Mouse (Mus musculus): ENCODE results near the gene Orc5. TPM values are rescaled to one million over a fixed set of nuclear protein-coding genes. Genes with fewer than 3 reads are reported as not detected.
A peak's percentile ranks its signal among the peaks of the same experiment; 100 is the strongest.

Gene Orc5
- polyA plus RNA-seq (2014; fragmentation: Nextera tagmentation; extraction: Ambion mirVana), result 37.9 and 39.1 TPM in 2 replicates

DNA sequence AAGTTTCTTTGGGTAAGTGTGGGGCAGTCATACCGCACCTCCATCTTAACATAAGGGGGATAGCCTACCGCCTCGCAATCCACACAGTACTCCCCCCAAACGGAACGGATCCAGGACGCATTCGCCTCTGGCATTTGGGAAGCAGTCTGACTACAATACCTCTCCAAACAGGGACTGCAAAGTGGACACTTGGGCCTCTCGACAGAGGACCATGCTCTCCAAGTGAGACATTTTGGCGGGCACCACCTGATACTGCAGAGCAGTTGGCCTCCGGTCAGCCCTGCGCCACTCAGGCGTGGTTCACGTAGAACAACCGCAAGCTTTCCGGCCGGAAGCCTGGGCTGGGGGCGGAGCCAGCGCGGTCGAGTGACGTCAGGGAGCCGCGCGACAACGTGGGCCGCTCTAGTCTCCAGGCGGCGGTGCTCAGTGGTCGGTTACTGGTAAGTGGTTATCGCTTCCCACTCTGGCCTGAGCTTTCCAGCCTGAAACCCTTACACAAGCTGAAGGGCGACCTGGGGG is at the start of gene Orc5:
Gene Orc5 (minus strand): TSS at position 397 of the 519 bp plus-strand sequence.
- Histone ChIP-seq H3K36me3 (ENCODE audit: control insufficient read depth, insufficient read depth, low read length) (peaks cover 10% of the 10 kb centered on the region; the same call in 1 of the 2 replicates), H3K4me2 (peak within 1 kb of the TSS; percentile 71), H3K4me3 (ENCODE audit: low read depth, low read length) (peak within 1 kb of the TSS; percentile 55), H3K4me1 (ENCODE audit: control insufficient read depth, insufficient read depth, low read length) (peaks cover 4% of the 10 kb centered on the region; the same call in 1 of the 2 replicates), H3K9ac (ENCODE audit: low read depth, low read length) (peak within 1 kb of the TSS; percentile 72), H3K27ac (ENCODE audit: low read depth, low read length) (peak within 1 kb of the TSS; percentile 60), H3K27me3 (ENCODE audit: control insufficient read depth, insufficient read depth, low read length) (no peaks in the 10 kb centered on the region), H3K9me3 (replicated peaks; ENCODE audit: control insufficient read depth, low read length) (no peaks in the 10 kb centered on the region)
- peak; percentile 99 for ATAC-seq (replicated peaks; ENCODE audit: insufficient number of reproducible peaks, low FRiP score, low TSS enrichment)
- 0% methylated on average over 31 of the region's 31 CpGs for WGBS (ENCODE audit: insufficient replicate concordance)

DNA sequence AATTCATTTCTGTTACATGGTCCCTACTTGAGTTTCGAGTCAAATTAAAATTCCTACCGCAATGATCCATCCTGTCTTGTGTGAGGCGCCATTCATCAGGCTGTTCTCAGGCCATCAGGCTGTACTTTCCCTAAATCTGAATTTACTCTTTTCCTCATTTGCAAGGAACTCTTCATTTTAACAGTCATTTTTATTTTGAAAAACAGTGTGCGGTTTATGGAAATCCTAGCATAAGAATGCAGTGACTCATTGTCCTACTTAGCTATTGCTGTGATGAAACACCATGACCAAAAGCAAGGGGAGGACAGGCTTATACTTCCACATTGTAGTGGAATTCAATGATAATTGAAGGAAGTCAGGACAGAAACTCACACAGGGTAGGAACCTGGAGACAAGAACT is 46.8 kb upstream of the Orc5 start:
- no peak for ATAC-seq (replicated peaks; ENCODE audit: insufficient number of reproducible peaks, low FRiP score, low TSS enrichment)
- H3K9me3 ChIP-seq (replicated peaks; ENCODE audit: control insufficient read depth, low read length), result no peaks in the 10 kb centered on the region
- no peak overlapping the region for H3K9ac ChIP-seq (ENCODE audit: low read depth, low read length)
- WGBS (ENCODE audit: insufficient replicate concordance), result 90% methylated on average over 4 of the region's 4 CpGs
- H3K36me3 ChIP-seq (ENCODE audit: control insufficient read depth, insufficient read depth, low read length), result no peaks in the 10 kb centered on the region
- H3K4me2 ChIP-seq, result no peak overlapping the region
- no peaks in the 10 kb centered on the region for H3K4me1 ChIP-seq (ENCODE audit: control insufficient read depth, insufficient read depth, low read length)
- H3K27ac ChIP-seq (ENCODE audit: low read depth, low read length), result no peak overlapping the region
- no peak overlapping the region for H3K4me3 ChIP-seq (ENCODE audit: low read depth, low read length)
- no peaks in the 10 kb centered on the region for H3K27me3 ChIP-seq (ENCODE audit: control insufficient read depth, insufficient read depth, low read length)

DNA sequence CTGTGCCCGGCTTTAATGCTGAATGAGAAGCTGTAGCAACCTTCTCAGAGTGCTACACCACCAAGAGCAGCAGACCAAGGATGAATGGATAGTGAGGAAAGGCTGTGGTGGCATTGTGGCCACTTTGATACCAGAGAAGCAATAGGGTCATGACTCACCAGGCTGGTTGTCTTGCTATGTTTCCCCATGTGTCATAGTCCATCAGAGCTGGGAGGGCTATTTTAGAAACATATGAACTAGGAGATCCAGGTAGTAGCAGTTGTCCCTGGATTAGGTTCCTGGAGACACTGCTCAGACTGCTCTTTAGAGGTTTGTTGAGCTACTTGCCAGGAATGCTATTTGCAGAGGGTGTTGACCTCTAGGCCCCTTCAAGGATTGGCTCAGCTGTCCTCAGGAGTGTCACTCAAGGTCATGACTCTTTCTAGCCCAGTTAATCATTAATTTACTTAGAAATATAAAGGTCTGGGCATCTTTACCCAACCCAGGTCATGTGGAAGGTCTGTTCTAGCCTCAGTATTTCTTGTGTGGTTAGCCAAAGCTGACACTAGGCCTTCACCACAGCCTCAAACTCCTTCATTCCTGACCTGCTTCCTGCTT is 39.2 kb upstream of the Orc5 start:
- no peaks in the 10 kb centered on the region for H3K27me3 ChIP-seq (ENCODE audit: control insufficient read depth, insufficient read depth, low read length)
- no peak for ATAC-seq (replicated peaks; ENCODE audit: insufficient number of reproducible peaks, low FRiP score, low TSS enrichment)
- WGBS (ENCODE audit: insufficient replicate concordance), result 60% methylated on average over 1 of the region's 1 CpGs

DNA sequence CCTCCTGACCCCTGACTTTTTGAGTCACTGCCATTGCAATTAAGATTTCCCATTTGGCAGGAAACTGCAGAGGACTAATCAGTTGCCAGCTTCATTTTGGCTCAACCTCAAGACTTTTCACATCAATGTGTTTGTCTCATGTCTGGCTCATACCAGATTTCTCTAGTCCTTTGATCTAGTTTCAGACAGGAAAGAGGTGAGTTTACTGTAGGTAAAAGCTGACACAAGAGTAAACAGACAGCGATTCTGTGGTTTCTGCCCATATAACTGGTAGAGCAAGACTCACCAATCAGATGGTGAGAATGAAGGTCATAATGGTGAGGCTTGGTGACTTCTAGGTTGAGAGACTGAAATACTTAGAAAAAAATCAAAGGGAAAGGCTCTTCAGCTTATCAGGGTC is 37.3 kb upstream of the Orc5 start:
- no peak overlapping the region for H3K27ac ChIP-seq (ENCODE audit: low read depth, low read length)
- WGBS (ENCODE audit: insufficient replicate concordance), result 76% methylated on average over 1 of the region's 1 CpGs
- no peaks in the 10 kb centered on the region for H3K27me3 ChIP-seq (ENCODE audit: control insufficient read depth, insufficient read depth, low read length)
- H3K4me2 ChIP-seq, result no peak overlapping the region
- no peaks in the 10 kb centered on the region for H3K36me3 ChIP-seq (ENCODE audit: control insufficient read depth, insufficient read depth, low read length)
- no peaks in the 10 kb centered on the region for H3K4me1 ChIP-seq (ENCODE audit: control insufficient read depth, insufficient read depth, low read length)
- H3K9me3 ChIP-seq (replicated peaks; ENCODE audit: control insufficient read depth, low read length), result no peaks in the 10 kb centered on the region
- H3K9ac ChIP-seq (ENCODE audit: low read depth, low read length), result no peak overlapping the region
- no peak for ATAC-seq (replicated peaks; ENCODE audit: insufficient number of reproducible peaks, low FRiP score, low TSS enrichment)
- no peak overlapping the region for H3K4me3 ChIP-seq (ENCODE audit: low read depth, low read length)

More for the DNA sequence above, 39.2 kb upstream of the Orc5 start:
- no peaks in the 10 kb centered on the region for H3K4me1 ChIP-seq (ENCODE audit: control insufficient read depth, insufficient read depth, low read length)
- no peaks in the 10 kb centered on the region for H3K36me3 ChIP-seq (ENCODE audit: control insufficient read depth, insufficient read depth, low read length)
- H3K27ac ChIP-seq (ENCODE audit: low read depth, low read length), result no peak overlapping the region
- no peaks in the 10 kb centered on the region for H3K9me3 ChIP-seq (replicated peaks; ENCODE audit: control insufficient read depth, low read length)
- H3K4me3 ChIP-seq (ENCODE audit: low read depth, low read length), result no peak overlapping the region
- H3K9ac ChIP-seq (ENCODE audit: low read depth, low read length), result no peak overlapping the region
- H3K4me2 ChIP-seq, result no peak overlapping the region

DNA sequence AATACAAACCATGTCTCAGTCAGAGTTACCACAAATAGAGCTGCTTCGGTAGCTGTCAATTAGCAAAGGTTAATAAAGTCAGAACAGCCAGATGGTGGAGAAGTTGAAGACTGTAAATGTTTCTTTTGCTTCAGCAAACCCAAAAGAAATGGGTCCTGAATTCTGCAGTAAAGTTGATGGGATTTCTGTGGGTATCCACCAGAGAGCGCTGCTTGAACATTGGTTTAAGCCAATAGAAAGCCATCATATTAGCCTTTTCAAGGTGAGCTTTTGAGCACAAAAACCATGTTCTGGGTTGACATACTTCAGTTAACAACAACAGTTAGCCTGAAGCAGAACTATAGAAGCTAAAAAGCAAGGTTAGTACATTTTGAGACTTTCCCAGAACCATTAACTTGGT is 34.3 kb upstream of the Orc5 start:
- no peaks in the 10 kb centered on the region for H3K9me3 ChIP-seq (replicated peaks; ENCODE audit: control insufficient read depth, low read length)
- no peak overlapping the region for H3K4me2 ChIP-seq
- H3K36me3 ChIP-seq (ENCODE audit: control insufficient read depth, insufficient read depth, low read length), result no peaks in the 10 kb centered on the region
- no peak overlapping the region for H3K27ac ChIP-seq (ENCODE audit: low read depth, low read length)
- 44% methylated on average over 2 of the region's 2 CpGs for WGBS (ENCODE audit: insufficient replicate concordance)
- no peak for ATAC-seq (replicated peaks; ENCODE audit: insufficient number of reproducible peaks, low FRiP score, low TSS enrichment)
- H3K9ac ChIP-seq (ENCODE audit: low read depth, low read length), result no peak overlapping the region
- H3K4me3 ChIP-seq (ENCODE audit: low read depth, low read length), result no peak overlapping the region
- no peaks in the 10 kb centered on the region for H3K27me3 ChIP-seq (ENCODE audit: control insufficient read depth, insufficient read depth, low read length)
- H3K4me1 ChIP-seq (ENCODE audit: control insufficient read depth, insufficient read depth, low read length), result no peaks in the 10 kb centered on the region

DNA sequence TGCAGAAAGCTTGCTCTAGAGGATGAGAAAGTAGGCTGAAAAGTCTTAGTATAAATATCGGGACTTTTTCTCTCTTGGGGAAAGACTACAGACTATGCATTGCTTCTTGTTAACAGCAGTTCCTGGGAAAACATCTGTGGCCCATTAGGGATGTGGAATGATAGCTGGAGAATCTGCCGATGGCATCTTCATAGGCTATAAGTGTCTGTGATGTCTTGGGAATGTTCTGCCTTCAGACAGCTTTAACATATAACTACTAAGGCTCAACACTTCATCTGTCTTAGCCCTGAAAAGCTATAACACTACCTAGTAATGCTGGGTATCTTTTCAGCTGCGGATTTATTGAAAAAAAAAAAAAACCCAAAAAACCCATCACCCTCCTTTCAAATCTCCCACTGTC is 27.8 kb upstream of the Orc5 start:
- H3K9me3 ChIP-seq (replicated peaks; ENCODE audit: control insufficient read depth, low read length), result no peaks in the 10 kb centered on the region
- no peak overlapping the region for H3K9ac ChIP-seq (ENCODE audit: low read depth, low read length)
- no peak overlapping the region for H3K4me3 ChIP-seq (ENCODE audit: low read depth, low read length)
- no peak for ATAC-seq (replicated peaks; ENCODE audit: insufficient number of reproducible peaks, low FRiP score, low TSS enrichment)
- no peak overlapping the region for H3K27ac ChIP-seq (ENCODE audit: low read depth, low read length)
- WGBS (ENCODE audit: insufficient replicate concordance), result 77% methylated on average over 3 of the region's 3 CpGs
- no peaks in the 10 kb centered on the region for H3K4me1 ChIP-seq (ENCODE audit: control insufficient read depth, insufficient read depth, low read length)
- no peaks in the 10 kb centered on the region for H3K36me3 ChIP-seq (ENCODE audit: control insufficient read depth, insufficient read depth, low read length)
- no peak overlapping the region for H3K4me2 ChIP-seq
- H3K27me3 ChIP-seq (ENCODE audit: control insufficient read depth, insufficient read depth, low read length), result no peaks in the 10 kb centered on the region

DNA sequence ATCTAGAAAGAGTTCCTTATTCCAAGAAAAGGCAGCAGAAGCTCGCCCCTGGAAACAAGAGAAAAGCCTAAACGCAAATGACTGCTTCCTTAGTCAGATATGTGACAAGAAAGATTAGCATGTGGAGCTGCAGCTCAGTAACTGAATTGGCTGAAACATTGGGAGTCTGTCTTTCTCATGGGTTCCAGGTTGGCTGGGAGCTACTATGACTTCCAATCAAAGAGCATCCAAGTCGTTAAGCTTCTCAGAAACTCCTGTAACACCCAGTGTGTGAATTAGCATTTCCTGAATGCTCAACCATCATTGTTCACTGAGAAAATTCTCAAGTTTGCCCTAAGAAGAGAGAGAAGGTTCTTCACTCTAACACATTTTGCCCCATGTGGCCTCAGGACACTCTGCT is 24.5 kb upstream of the Orc5 start:
- no peak overlapping the region for H3K27ac ChIP-seq (ENCODE audit: low read depth, low read length)
- no peak overlapping the region for H3K4me2 ChIP-seq
- no peaks in the 10 kb centered on the region for H3K27me3 ChIP-seq (ENCODE audit: control insufficient read depth, insufficient read depth, low read length)
- no peaks in the 10 kb centered on the region for H3K4me1 ChIP-seq (ENCODE audit: control insufficient read depth, insufficient read depth, low read length)
- H3K9ac ChIP-seq (ENCODE audit: low read depth, low read length), result no peak overlapping the region
- 45% methylated on average over 3 of the region's 3 CpGs for WGBS (ENCODE audit: insufficient replicate concordance)
- ATAC-seq (replicated peaks; ENCODE audit: insufficient number of reproducible peaks, low FRiP score, low TSS enrichment), result no peak
- no peaks in the 10 kb centered on the region for H3K9me3 ChIP-seq (replicated peaks; ENCODE audit: control insufficient read depth, low read length)
- no peak overlapping the region for H3K4me3 ChIP-seq (ENCODE audit: low read depth, low read length)
- no peaks in the 10 kb centered on the region for H3K36me3 ChIP-seq (ENCODE audit: control insufficient read depth, insufficient read depth, low read length)

DNA sequence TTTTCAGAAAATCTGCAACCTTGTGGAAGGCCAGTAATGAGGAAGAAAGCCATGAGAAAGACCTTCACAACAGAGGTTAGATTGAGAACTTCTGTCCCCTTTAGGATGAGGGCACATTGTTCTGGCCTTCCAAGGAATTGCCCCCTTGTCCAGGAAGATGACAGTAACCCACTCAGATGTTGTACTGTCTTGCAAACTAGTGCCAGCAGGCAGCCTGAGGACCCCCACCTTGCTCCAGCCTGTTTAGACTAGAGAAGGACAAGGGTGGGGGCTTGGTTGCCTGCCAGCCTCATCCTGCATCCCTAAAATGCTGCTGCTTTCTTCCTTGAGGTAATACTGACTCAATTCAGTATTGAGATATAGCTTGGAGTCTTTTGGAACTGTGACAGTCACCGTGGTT is 23.9 kb upstream of the Orc5 start:
- ATAC-seq (replicated peaks; ENCODE audit: insufficient number of reproducible peaks, low FRiP score, low TSS enrichment), result no peak
- no peak overlapping the region for H3K4me2 ChIP-seq
- no peak overlapping the region for H3K4me3 ChIP-seq (ENCODE audit: low read depth, low read length)
- no peak overlapping the region for H3K27ac ChIP-seq (ENCODE audit: low read depth, low read length)
- no peaks in the 10 kb centered on the region for H3K4me1 ChIP-seq (ENCODE audit: control insufficient read depth, insufficient read depth, low read length)
- H3K27me3 ChIP-seq (ENCODE audit: control insufficient read depth, insufficient read depth, low read length), result no peaks in the 10 kb centered on the region
- WGBS (ENCODE audit: insufficient replicate concordance), result 49% methylated on average over 1 of the region's 1 CpGs
- H3K36me3 ChIP-seq (ENCODE audit: control insufficient read depth, insufficient read depth, low read length), result no peaks in the 10 kb centered on the region
- no peak overlapping the region for H3K9ac ChIP-seq (ENCODE audit: low read depth, low read length)
- H3K9me3 ChIP-seq (replicated peaks; ENCODE audit: control insufficient read depth, low read length), result no peaks in the 10 kb centered on the region

DNA sequence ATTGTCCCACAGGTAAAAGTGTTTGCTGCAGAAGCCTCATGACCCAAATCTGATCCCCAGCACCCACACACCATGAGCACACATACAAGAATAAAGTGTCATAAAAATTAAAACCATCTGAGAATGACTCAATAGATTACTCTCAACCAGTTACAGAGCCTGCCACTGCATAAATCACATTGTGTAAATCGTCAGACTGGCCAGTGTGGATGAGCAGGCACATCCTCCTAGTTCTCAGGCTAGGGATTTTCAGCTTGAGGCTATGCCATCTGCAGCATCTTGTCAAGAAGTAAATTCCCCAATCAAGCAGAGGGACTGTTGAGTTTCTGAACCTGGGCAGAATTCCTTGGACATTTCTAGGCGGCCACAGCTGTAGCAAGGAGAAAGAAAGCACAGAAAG is 23.5 kb upstream of the Orc5 start:
- no peak for ATAC-seq (replicated peaks; ENCODE audit: insufficient number of reproducible peaks, low FRiP score, low TSS enrichment)
- Histone ChIP-seq H3K27ac (ENCODE audit: low read depth, low read length) (no peak overlapping the region), H3K9me3 (replicated peaks; ENCODE audit: control insufficient read depth, low read length) (no peaks in the 10 kb centered on the region), H3K4me3 (ENCODE audit: low read depth, low read length) (no peak overlapping the region), H3K9ac (ENCODE audit: low read depth, low read length) (no peak overlapping the region), H3K4me1 (ENCODE audit: control insufficient read depth, insufficient read depth, low read length) (no peaks in the 10 kb centered on the region), H3K27me3 (ENCODE audit: control insufficient read depth, insufficient read depth, low read length) (no peaks in the 10 kb centered on the region), H3K36me3 (ENCODE audit: control insufficient read depth, insufficient read depth, low read length) (no peaks in the 10 kb centered on the region), H3K4me2 (no peak overlapping the region)
- WGBS (ENCODE audit: insufficient replicate concordance), result 53% methylated on average over 2 of the region's 2 CpGs

Measured in heart, embryonic 11.5 days (tissue).